Mouse (Mus musculus) retina, postnatal 1 day (tissue): ENCODE data around the gene Itga6.
A peak's percentile ranks its signal among the peaks of the same experiment; 100 is the strongest.

Experiments used
- DNase-seq: peaks from one replicate; pipeline ENCODE4 v3.0.0-alpha.2; 2012

Gene Itga6

DNA sequence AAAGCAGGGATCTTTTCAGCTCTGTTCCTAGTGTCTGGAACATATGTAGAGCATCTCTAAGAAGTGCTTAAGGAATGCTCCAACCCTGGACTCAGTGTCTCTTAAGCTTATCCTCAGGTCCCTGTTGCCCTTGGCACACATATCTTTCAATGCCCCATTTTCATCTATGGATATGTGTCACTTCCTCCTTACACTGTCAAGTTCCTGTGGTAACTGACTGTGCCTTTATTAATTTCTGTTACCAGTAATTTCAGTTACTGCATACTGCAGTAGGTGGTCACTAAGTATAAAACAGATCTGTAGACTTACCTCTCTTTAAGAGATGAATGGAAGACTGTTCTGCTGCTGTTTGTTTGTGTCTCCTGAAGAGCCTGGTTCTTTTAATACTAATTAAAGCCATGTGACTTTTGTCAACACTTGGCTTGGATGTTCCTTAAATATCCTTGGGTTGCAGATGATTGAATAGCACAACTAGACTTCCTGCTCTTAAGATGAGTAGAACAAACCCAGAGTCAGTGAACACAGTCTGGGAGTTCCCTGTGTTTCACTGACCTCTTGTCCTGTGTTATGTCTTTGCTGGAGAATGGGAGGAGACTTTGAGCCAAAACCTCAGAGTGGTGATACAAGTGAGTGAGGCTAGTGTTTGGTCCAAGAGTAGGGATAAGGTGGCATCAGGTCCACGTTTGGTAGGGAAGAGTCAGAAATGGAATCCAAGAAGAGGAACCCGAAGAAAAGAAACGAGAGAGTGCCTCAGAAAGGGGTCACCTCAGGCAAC, 19.7 kb downstream of the Itga6 start:
- DNase-seq, result no peak

DNA sequence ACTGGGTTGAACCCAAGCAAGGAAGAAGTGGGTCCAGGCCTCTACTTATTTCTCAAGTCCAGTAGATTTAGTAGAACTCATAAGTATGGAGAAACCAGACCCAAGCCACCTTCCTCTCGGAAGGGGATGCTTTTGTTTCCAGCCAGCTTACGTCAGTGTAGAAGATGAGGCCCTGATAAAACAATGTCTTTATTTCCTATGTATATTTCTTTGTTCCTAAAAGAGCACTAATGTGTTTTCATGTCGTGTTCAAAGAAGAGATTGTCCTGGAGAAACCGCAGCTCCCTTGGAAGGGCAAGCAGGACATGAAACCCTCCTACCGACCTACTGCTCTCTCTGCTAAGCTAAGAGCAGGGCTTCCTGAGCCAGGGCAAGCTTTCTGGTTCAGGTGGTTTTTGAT, 20.6 kb downstream of the Itga6 start:
- DNase-seq, result no peak

DNA sequence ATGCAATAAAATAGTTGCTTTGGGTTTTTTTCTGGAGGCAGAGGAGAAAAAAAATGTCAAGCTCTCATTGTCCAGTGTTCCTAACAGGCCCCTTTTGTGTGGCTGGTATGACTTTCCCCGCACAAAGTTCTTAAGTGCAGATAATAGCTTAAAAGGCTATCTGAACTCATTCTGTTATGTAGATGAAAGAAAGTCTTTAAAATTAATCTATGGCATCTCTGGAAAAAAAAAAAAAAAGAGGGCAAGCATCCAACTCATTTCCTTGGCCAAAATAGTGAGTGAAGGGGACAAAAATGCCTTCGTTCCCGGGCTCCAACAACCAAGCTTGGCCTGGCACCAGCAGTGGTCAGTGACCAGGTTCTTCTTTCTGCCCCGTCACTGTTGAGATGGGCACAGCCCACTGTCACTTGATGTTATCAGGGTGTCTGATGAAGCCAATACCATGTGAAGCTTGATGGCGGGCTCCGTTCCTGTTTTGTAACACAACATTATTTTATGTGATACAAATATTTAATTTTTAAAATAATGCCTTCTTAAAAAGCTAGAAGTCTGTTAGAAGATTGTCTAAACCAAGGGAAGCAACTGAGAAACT, 21.7 kb downstream of the Itga6 start:
- DNase-seq, result no peak

DNA sequence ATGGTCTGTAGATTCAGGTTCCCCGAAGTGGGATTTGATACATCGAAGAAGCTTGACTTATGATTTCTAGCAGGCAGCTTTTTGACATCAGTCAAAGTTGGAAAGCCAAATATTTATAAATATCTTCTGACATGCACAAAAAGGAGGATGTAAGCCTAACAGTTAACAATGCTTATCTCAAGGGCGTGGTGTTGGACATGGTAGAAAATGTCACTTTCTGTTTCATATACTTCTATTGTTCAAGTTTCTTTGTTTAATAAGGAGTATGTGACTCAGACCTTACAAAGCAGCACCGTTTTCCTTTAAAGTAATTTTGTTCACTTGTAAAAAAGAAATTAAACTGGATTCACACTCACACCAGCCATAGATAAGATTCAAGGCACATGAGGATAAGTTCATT, 26.3 kb downstream of the Itga6 start:
- DNase-seq, result no peak

DNA sequence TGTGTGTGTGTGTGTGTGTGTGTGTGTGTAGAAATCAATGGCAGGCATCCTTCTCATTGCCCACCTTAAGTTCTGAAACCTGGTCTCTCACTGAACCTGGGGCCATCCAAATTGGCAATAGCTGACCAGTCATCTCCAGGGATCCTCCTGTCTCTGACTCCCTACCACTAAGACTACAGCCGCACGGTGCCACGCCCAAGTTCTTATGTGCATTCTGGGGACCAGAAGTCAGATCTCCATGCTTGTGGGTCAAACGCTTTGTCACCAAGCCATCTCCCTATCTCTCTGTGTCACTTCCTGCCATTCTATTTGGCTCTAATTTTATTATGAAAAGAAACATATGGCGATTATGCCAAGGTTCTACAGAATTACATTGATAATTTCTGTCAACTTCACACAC, 28.3 kb downstream of the Itga6 start:
- no peak for DNase-seq

DNA sequence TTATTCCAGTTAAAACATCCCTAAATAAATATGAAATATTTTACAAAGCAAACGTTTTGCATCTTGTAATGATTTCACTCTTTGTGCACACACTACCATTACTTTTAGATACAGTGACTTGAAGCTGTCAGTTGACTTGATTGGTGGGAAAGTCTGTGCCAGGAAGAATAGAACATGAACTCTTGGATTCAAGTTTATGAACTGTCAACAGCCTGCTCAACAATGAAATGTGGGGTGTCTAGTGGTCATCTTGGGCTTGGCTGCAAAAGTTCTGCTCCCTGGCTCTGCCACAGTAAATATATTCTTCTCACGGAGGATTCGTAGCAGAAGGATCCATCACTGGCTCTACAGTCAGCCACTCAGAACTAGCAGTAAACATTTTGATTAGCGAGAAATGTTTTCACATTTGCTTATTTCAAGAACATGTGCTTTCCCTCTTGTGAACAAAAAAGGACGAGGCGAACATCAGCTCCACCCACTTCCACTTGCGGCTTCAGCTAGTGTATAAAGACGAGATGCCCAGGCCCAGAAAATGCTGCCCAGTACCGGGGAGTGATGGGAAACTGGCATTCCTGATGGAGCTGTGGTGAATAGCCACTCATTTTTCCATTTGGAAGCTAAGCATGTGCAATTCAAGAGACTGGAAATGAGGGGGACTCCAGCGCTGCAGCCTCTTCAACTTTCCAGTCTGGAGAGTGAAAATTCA, 29.0 kb downstream of the Itga6 start:
- DNase-seq, result no peak

DNA sequence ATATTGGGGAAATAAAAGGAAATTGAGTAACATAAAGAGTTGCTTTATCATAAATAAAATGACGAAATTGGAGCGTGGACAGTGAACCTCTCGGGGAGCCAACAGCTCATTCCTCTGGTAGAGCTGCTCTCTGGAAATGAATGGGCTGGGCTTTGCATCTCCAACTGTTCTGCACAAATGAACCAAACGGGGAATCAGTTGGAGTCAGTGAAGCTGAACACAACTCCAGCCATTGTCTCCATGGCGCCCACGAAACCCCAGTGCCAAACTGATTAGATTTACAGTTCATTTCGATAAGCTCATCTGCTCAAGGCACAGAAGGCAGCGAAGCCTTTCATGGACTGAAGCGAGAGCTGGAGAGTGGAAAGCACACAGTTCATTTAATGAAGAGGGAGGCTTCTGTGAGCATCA, 29.8 kb downstream of the Itga6 start:
- peak; percentile 88 for DNase-seq

DNA sequence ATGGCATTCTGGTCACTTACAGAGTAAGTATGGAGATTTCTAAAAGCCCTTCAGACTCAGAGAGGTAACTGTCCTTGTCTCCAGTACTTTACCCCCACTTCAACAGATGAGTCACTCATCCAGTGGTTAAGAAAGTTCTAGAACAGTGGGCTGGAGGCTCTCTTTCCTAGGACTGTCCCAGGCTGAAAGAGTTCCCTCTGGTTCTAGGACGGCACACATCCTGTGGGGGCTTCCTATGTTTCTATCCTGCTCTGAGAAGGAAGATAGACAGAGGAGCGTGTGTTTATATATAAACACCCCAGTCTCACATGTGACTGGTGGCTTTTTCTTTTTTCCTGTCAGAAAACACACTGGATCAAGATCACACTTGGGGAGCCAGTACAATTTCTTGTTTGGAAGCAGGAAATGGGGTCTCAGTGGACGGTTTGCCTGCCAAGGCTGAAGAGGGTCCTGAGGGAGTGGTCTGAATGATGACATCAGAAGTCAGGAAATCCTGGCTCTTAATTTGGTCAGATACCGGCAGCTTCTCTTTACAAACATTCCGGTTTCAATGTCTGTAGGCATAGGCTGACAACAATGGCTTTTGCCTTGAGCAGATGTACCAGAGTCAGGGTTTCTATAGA, 34.0 kb downstream of the Itga6 start:
- DNase-seq, result no peak

DNA sequence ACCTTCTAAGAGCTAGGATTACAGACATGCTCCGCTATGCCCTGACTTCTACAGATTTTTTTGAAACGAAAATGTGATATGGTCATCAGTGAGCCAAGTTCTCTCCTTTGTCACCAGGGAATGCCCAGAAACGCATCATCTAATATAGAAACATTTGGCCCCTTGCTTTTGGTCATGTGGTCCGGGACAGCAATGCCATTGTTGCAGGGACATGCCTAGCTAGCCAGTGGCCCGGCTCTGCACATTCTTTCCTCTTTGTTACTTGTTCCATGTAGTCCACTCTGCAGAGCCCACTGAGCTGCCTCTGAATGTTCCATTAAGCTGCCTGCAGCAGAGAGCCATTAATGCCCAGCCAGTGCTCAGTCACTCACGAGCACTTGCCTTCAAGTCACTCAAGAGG, 34.6 kb downstream of the Itga6 start:
- peak; percentile 54 for DNase-seq

DNA sequence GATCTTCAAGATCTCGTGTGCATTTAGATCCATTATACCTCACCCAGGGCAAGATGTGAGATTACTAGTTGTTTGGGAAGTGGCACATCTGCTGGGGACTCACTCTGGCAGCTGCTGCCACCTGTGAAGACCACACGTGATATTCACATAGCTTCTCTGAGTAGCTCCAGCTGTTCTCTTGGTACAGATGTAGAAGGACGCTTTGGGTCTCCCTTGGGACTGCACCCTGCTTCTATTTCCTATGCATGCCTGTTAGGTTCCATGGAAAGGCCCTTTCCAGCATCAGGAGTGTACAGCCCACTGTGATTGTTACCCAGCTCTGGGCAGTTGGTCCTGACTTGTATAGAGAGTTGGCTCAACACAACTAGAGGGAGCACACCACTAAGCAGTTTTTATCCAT, 39.8 kb downstream of the Itga6 start:
- DNase-seq, result no peak

DNA sequence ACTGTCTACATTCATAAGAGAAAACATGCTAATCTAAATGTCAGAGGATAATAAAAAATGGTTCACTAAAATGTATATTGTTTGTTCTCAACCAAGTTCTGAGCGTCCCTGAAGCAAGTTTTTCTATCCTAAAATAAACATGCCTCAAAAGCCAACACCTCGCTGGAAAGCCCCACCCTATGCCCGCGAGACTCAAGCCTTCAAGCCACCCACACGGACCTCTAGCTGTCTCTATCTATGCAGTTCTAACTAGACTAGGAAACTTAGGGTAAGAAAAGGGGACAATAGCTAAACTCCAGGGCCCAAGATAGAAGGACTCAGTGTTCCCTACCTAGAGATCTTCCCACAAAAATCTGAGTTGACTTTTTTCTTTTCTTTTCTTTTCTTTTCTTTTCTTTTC, 40.6 kb downstream of the Itga6 start:
- DNase-seq, result no peak

DNA sequence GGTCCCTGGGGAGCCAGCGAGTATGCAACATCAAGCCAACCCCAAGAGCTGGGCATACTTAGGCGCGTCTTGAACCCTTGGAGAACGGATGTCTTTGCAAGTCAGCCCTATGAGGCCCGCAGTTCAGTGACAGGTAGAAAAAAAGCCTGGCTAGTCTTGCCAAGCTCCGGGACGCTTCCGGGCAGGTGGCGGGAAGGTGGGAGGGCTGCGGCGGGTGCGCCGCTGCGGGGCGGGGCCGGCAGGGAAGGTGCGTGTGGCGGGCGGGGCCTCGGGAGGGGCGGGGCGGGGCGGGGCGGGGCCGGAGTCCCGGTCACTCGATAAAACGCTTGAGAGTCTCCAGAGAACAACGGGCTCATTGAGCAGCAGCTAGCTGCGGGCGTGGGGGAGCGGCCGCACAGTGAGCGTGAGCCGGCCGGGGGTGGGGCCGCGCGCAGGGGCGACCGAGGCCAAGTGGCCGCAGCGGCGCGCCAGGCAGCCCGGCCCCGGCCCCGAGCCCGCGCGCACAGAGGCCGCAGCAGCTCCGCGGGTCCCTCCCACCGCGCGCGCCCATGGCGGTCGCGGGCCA, 41.3 kb downstream of the Itga6 start:
- DNase-seq, result peak; percentile 91

DNA sequence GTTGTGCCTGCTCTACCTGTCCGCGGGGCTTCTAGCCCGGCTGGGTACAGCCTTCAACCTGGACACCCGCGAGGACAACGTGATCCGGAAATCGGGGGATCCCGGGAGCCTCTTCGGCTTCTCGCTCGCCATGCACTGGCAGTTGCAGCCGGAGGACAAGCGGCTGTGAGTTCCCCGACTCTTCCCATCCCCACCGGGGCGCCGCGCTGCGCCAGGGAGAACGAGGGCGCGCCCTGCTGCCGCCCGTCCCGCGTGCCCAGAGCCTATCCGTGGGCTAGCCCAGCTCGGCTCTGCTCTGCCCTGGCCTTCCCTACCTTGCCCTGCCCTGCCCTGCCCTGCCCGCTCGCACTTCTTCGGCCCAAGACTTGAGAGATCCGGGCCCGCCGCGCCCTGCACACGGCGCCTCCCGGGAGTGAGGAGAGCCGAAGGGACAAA, 41.8 kb downstream of the Itga6 start:
- DNase-seq, result no peak

DNA sequence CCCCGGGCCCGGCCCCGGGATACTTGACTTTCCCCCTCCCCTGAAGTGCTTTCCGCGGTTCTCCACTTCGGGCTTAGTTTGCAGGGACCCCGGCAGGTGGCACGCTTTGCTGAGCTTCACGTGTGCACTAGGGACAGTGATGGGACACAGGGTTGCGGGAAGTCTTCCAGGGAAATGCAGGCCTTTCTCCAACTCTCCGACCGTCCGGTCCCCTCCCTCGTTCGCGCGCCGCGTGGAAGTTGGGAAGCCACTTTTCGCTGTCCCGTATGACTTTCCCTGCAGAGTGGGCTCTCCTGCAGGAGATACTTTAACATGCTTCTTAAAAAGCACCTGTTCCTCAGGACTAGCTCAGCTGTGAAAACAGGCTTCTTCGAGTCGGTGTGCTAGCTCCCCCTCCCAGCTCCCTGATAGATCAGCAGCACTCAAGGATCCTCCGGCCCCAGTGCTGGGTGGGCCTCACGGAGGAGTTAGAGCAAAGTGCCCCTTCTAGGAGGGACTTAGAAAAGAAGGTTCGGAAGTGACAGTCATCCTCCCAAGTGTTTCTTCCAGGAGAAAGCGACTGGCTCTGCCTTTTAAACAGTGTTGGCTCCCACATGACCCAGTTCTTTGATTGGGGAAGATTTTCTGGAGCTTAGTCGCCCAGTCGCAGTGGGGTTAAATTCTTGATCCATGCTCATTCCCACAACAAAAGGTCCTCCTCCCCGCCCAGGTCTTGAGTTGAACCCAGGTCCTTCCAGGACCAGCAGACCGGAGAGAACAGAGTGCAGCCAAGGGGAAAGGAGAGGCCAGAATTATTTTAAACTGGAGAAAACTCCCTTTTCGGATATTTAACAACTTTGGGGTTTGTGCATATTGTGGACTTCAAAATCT, 42.4 kb downstream of the Itga6 start:
- DNase-seq, result peak; percentile 47

DNA sequence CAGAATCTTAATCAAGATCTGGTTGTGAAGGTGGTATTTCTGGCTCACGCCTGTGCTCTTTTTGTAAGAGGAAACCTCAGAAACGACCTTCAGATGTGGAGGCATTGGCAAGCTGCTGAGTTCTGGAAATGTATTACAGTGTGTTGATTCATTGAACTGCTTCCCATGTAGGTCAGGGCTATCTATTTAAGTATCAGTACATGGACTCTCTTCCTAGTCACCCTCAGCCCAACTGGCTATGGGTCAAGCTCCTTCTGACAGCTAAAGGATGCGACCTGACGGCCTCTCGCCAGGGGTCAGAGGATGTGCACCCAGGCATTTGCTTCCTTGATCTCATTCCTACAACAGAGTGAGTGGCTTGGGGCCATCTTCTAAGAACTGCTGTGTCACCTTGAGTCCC, 45.3 kb downstream of the Itga6 start:
- DNase-seq, result no peak

DNA sequence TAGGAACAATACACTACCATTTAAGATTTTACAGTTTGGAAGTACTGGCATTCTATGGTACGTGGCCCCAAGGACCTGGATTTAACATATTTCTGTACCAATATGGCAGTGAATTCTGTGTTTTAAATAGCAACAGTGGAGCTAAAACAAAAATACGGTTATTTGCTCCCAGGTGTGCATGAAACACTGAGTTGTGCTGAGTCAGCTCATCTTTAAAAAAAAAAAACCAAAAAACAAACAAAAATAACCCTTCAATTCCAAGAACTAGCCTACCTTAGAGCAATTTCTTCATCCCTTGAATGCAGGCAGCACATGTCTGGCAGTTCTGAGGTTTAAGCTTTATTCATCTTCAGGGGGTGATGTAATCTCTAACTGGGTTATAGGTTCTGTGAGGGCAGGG, 45.8 kb downstream of the Itga6 start:
- no peak for DNase-seq

DNA sequence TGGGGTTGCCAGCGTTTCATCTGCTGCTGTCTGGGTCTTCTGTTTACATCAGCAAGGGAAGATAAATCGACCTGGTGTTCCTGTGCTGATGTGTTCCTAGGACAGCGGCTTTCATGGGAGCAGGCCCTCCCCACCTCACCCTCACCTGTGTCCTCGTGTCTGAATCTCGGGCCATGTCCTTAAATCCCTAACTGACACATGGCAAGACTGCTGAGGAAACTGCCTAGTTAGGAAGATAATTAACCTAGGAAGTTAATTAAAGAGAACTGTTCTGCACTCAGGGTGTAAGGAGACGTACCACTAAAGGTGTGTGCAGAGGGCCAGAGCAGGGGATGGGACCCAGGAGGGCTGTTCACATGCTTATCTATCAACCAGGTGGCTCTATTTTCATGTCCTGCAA, 48.7 kb downstream of the Itga6 start:
- no peak for DNase-seq

DNA sequence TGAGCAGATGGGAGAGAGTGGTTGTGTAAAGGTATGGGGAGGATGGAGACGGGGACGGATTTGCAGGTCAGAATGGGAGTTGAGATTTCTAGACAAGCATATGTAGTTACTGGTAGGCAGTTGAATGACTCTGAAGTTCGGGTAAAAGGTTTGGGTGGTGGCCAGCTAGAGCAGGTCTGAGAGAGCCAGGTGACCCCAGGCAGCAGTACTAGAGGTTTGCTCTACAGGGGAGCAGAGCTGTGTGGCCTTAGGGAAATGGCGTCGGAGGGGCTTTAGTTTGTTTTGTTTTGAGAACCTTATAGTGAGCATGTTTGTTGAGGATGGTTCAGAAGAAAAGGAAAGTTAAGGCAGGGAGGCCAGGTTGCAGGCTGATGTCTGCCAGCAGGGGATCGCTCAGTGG, 51.4 kb downstream of the Itga6 start:
- no peak for DNase-seq

DNA sequence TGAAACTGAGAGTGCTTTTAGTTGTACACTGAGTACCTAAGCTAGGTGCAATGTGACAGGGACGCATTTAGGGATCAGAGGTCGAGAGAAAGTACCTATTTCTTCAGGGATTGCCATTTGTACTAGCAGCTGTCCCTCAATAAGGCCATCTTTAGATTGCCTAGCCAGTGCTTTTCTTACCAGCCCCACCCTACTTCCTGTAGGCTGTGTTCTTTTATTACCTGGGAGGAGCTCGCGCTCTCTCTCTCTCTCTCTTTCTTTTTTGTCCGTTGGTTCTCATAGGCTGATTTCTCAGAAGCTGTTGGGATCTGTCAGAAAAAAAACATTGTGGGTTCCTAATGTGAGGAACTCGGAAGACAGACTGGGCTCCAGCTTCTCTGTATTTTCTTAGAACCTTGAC, 55.4 kb downstream of the Itga6 start:
- no peak for DNase-seq

DNA sequence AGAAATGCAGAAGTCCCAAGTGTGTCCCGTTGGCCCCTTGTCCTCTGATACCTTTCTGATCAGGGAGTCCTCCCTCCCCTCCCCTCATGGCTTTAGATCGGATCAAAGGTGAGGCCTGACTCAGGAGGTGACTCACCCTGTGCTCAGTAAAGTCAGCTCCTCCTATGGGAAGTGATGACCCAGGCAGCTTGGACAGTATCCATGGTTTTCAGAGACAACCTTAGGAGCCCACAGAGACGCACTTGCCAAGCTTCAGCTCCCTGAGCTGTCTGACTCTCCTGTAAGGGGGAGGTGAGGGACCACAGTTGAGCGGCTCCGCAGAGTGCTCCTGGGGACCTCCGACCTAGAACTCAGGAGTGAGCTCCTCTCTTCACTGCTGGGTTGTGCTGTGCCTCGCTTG, 56.3 kb downstream of the Itga6 start:
- no peak for DNase-seq

DNA sequence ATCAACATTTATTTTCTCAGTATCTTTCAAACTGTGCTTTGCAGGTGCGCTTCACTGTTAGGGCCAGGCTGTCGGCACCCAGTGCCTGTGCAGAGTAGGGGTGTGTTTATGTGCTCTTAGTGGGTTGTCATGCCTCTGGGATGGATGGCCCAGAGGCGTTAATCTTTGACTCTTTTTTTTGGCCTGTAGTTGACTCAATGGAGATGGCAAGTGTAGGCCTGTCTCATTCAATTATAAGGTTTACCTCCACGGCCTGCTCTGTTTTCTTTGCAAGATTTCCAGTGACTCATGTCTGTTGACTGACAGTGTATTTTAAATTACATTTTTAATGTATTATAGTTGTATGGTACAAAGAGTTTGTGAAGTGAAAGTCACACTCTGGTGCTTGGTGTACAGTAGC, 56.7 kb downstream of the Itga6 start:
- DNase-seq, result no peak

DNA sequence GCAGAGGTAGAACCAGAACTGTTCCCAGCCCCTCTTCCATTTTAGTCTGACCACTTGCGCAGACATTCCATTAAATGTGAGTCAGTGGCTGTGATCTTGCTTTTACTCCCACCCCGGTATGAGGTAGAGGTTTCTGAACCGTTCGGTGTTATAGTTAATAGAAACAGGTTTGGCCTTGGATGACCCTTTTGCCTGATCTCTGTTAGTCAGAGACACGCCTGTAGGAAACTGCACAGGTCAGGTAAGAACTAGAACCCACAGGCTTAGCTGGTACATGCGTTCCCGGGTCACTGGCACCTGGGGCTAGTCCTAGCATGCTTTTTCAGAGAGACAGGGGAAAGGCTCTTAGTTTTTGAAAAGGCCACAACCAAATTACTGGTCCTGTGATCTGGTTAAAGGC, 59.7 kb downstream of the Itga6 start:
- DNase-seq, result no peak
